Mouse (Mus musculus): ENCODE measurements around the gene Ndufb4.

Ndufb4 gene

GRCm38 (mm10) chr16:37635095-37635494 lies 19.2 kb downstream of the Ndufb4 start:
- DNase-seq (ENCODE audit: low spot score): no peak

- DNase-seq (ENCODE audit: low spot score): no peak
Observed at GRCm38 (mm10) chr16:37634578-37634977, 19.7 kb downstream of the Ndufb4 start.

DNA sequence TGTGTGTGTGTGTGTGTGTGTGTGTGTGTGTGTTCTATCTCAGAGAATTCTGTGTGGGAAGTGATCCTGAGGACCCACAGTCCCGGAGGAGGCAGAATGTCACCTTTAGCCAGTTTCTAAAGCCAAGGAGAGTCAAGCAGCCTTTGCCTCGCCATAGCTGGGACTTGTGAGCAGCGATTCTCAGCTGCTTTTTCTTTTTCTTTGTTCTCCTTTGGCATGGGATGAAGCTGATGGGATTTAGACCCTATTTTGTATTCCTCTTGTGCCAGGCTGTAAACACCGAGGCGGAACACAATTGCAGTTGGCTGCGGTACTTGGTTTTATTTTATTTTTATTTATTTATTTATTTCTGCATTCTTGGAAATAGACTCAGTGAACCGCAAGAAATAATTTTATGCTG lies 25.2 kb downstream of the Ndufb4 start:
- DNase-seq (ENCODE audit: low spot score): no peak

DNA sequence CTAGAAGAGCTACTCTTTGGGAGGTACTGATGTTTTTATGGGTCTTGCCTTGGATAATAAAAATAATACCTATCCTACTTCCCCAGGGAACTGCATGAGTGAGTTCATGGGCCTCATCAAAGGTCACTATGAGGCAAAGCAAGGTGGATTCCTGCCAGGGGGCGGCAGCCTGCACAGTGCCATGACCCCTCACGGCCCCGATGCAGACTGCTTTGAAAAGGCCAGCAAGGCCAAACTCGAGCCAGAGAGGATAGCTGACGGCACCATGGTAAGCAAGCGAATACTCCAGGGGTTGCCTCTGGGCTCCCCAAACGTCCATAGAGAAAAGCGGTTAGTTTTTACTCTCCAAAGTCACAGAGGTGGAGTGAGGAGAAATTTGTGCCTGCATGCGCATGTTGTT lies 25.9 kb downstream of the Ndufb4 start:
- no peak for DNase-seq (ENCODE audit: low spot score)

GRCm38 (mm10) chr16:37626388-37626949 lies 27.8 kb downstream of the Ndufb4 start:
- no peak for DNase-seq (ENCODE audit: low spot score)

DNA sequence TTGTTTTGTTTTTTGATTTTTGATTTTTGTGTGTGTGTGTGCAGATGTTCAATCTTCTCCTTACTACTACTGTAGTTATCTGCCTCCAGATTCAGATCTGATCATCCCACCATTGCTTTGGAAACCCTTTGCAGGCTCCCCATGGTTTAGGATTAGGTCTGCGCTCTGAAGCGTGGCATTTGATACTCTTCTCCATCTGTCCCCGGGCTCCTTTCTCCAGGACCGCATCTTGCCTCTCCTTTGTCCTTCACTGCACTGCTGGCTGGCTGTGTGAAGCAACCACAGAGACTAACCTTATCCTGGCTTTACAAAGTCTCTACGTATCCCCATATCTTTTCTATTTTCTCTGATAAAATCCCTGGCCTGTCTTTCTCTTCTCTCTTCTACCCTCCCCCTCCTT lies 31.3 kb downstream of the Ndufb4 start:
- DNase-seq (ENCODE audit: low spot score): no peak

- no peak for DNase-seq (ENCODE audit: low spot score)
Observed at GRCm38 (mm10) chr16:37622403-37622802, 31.9 kb downstream of the Ndufb4 start.

GRCm38 (mm10) chr16:37617695-37618094 lies 36.6 kb downstream of the Ndufb4 start:
- DNase-seq (ENCODE audit: low spot score): peak; percentile 18

- DNase-seq (ENCODE audit: low spot score): no peak
Observed at GRCm38 (mm10) chr16:37616104-37616503, 38.1 kb downstream of the Ndufb4 start.

DNA sequence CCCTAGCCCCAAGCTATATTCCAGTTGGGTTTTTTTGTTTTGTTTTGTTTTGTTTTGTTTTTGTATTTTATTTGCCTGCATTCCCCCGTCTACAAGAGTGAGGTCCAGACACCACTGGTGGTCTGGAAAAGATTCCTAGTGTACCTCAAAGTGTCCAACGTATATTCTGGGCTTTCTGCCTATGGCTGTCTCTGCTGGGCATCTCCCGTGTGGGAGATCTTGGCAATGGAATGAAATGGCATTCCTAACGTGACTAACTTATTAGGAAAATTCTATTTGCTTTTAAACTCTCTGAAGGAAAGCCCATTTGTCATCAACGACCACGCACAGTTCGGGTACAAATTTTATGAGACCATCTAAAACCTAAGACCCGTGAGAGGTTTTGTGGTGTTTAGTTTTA lies 38.8 kb downstream of the Ndufb4 start:
- no peak for DNase-seq (ENCODE audit: low spot score)

- no peak for DNase-seq (ENCODE audit: low spot score)
Observed at GRCm38 (mm10) chr16:37614540-37614939, 39.7 kb downstream of the Ndufb4 start.

GRCm38 (mm10) chr16:37612013-37612412 lies 42.2 kb downstream of the Ndufb4 start:
- DNase-seq (ENCODE audit: low spot score): no peak

GRCm38 (mm10) chr16:37611072-37611471 lies 43.2 kb downstream of the Ndufb4 start:
- DNase-seq (ENCODE audit: low spot score): peak; percentile 13

DNA sequence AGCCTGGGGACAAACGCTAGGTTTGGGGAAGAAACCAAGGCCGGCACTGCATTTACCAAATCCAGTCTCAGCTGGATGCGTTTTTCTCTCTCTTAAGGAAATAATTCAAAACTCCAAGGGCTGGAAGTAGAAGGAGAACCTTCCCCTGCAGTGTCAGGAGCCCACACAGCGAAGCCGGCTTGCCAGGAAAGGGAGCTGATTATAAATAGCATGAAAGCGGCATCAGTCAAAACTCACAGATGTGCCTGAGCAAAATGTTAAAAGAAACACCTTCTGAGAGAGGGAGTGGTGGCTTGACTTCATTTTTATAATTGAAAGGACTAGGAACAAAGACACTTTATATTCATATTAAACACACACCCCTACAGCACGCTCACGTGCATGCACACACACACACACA lies 43.9 kb downstream of the Ndufb4 start:
- DNase-seq (ENCODE audit: low spot score): no peak

GRCm38 (mm10) chr16:37604243-37604642 lies 50.0 kb downstream of the Ndufb4 start:
- no peak for DNase-seq (ENCODE audit: low spot score)

DNA sequence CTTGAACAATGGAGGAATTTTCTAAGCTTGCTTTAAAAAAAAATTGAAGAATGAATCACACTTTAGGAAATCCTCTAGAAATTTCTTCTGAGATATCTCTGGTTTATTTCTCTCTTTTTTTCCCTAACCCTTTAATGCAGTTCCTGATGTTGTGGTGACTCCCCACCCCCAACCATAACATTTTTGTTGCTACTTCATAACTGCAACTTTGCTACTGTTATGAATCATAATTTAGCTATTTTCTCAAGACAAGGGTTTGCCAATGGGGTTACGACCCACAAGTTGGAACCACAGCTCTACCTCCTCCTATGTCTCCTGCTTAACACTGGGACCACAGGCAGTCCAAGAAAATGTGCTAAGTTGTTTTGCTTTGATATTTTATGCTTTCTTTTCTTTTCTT lies 50.8 kb downstream of the Ndufb4 start:
- DNase-seq (ENCODE audit: low spot score): no peak

DNA sequence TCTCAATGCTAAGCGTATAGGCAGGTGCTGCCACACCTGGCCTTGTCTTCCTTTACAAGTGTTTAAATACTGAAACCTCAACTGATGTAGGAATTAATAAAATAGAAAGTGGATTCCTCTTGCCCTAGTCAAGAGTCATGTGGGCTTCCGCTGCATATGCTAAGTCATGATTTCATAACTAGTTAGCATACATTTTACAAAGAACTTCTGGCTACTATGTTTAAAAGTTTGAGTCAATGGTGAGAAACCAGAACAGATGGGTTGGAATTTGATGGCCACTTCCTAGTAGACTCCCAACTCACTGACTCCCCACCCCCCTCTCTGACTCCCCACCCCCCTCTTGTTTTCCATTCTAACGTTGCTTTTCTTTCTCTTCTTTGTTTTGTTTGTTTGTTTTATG lies 54.9 kb downstream of the Ndufb4 start:
- DNase-seq (ENCODE audit: low spot score): no peak

DNA sequence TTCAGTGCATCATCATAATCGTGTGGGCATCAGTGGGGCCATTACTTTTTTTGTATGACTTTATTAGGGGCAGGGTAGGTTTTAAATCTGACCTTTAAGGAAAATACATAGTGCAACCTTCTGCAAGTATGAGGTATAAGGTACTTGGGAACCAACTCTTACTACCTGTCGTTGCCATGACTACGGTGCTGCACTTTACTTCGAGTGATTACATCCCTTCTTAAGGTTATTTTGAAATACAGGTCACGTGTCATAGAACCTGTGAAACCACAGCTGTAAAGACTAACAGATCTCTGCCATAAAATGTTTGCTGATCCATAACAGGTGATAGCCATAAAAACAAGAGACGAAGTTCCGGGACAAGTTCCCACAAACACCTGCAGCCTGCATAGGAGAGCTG lies 55.8 kb downstream of the Ndufb4 start:
- no peak for DNase-seq (ENCODE audit: low spot score)

GRCm38 (mm10) chr16:37597412-37597811 lies 56.8 kb downstream of the Ndufb4 start:
- no peak for DNase-seq (ENCODE audit: low spot score)

Data from embryo, embryonic 10 days (tissue).